Mouse (Mus musculus): Measurements from ENCODE around the gene Clmn. TPM values are rescaled to one million over a fixed set of nuclear protein-coding genes. Genes with fewer than 3 reads are reported as not detected.

Clmn gene
- polyA plus RNA-seq, 1 experiment from 2014 or later = 4.9 TPM

GRCm38 (mm10) chr12:104876053-104876452, 11.2 kb upstream of the Clmn start:
- ATAC-seq (replicated peaks; ENCODE audit: low FRiP score) = 0 out of 2 replicates have a peak, but pooled peaks have one; percentile 11
- WGBS = 52% methylated on average over 3 of the region's 3 CpGs

GRCm38 (mm10) chr12:104871987-104872386, 7.1 kb upstream of the Clmn start:
- Histone ChIP-seq H3K36me3 (no peaks in the 10 kb centered on the region), H3K4me3 (replicated peaks) (no peak overlapping the region), H3K9me3 (replicated peaks) (no peaks in the 10 kb centered on the region), H3K4me1 (no peaks in the 10 kb centered on the region), H3K4me2 (no peak overlapping the region), H3K9ac (no peak overlapping the region), H3K27me3 (no peaks in the 10 kb centered on the region), H3K27ac (no peak overlapping the region)
- 79% methylated on average over 6 of the region's 6 CpGs for WGBS
- ATAC-seq (replicated peaks; ENCODE audit: low FRiP score) = no peak

More at GRCm38 (mm10) chr12:104876053-104876452, 11.2 kb upstream of the Clmn start:
- Histone ChIP-seq H3K4me1 (no peaks in the 10 kb centered on the region), H3K9ac (no peak overlapping the region), H3K27me3 (no peaks in the 10 kb centered on the region), H3K27ac (no peak overlapping the region), H3K4me2 (no peak overlapping the region), H3K9me3 (replicated peaks) (no peaks in the 10 kb centered on the region), H3K4me3 (replicated peaks) (no peak overlapping the region), H3K36me3 (no peaks in the 10 kb centered on the region)

GRCm38 (mm10) chr12:104869737-104870136, 4.9 kb upstream of the Clmn start:
- H3K9ac ChIP-seq = no peak overlapping the region
- WGBS = 89% methylated on average over 3 of the region's 3 CpGs
- no peak overlapping the region for H3K4me2 ChIP-seq
- ATAC-seq (replicated peaks; ENCODE audit: low FRiP score) = no peak
- H3K9me3 ChIP-seq (replicated peaks) = no peaks in the 10 kb centered on the region
- H3K36me3 ChIP-seq = no peaks in the 10 kb centered on the region
- H3K27me3 ChIP-seq = no peaks in the 10 kb centered on the region
- H3K27ac ChIP-seq = no peak overlapping the region
- peaks cover 6% of the 10 kb centered on the region for H3K4me1 ChIP-seq
- no peak overlapping the region for H3K4me3 ChIP-seq (replicated peaks)

GRCm38 (mm10) chr12:104868430-104868829, 3.6 kb upstream of the Clmn start:
- Histone ChIP-seq H3K9me3 (replicated peaks) (no peaks in the 10 kb centered on the region), H3K9ac (no peak overlapping the region), H3K4me3 (replicated peaks) (no peak overlapping the region), H3K4me1 (peaks cover 16% of the 10 kb centered on the region), H3K27ac (no peak overlapping the region), H3K27me3 (no peaks in the 10 kb centered on the region), H3K36me3 (no peaks in the 10 kb centered on the region), H3K4me2 (no peak overlapping the region)
- whole genome bisulfite sequencing = 81% methylated on average over 3 of the region's 3 CpGs
- ATAC-seq (replicated peaks; ENCODE audit: low FRiP score) = no peak

- ATAC-seq (replicated peaks; ENCODE audit: low FRiP score) = no peak
- Histone ChIP-seq H3K4me3 (replicated peaks) (no peak overlapping the region), H3K27me3 (no peaks in the 10 kb centered on the region), H3K36me3 (no peaks in the 10 kb centered on the region), H3K4me1 (peaks cover 18% of the 10 kb centered on the region), H3K4me2 (no peak overlapping the region), H3K9ac (no peak overlapping the region), H3K9me3 (replicated peaks) (no peaks in the 10 kb centered on the region), H3K27ac (no peak overlapping the region)
- WGBS = 75% methylated on average over 6 of the region's 6 CpGs
Measured at GRCm38 (mm10) chr12:104867851-104868250, 3.0 kb upstream of the Clmn start.

- H3K9me3 ChIP-seq (replicated peaks) = no peaks in the 10 kb centered on the region
- WGBS = 0% methylated on average over 7 of the region's 10 CpGs
- no peak overlapping the region for H3K27ac ChIP-seq
- H3K4me2 ChIP-seq = peak overlapping the region; percentile 97
- peak overlapping the region; percentile 86 for H3K9ac ChIP-seq
- ATAC-seq (replicated peaks; ENCODE audit: low FRiP score) = peak; percentile 79
- peaks cover 22% of the 10 kb centered on the region for H3K4me1 ChIP-seq
- H3K4me3 ChIP-seq (replicated peaks) = peak overlapping the region; percentile 87
- H3K27me3 ChIP-seq = no peaks in the 10 kb centered on the region
- no peaks in the 10 kb centered on the region for H3K36me3 ChIP-seq
Measured at GRCm38 (mm10) chr12:104865166-104865535, 275 bp upstream of the Clmn start.

GRCm38 (mm10) chr12:104863653-104864052, 1.2 kb downstream of the Clmn start:
- Histone ChIP-seq H3K27me3 (no peaks in the 10 kb centered on the region), H3K36me3 (no peaks in the 10 kb centered on the region), H3K9ac (peak overlapping the region; percentile 86; the same call in 1 of the 2 replicates), H3K9me3 (replicated peaks) (no peaks in the 10 kb centered on the region), H3K27ac (peak overlapping the region; percentile 85; the same call in 1 of the 2 replicates), H3K4me2 (peak overlapping the region; percentile 97), H3K4me3 (replicated peaks) (peak overlapping the region; percentile 87), H3K4me1 (peaks cover 28% of the 10 kb centered on the region)
- ATAC-seq (replicated peaks; ENCODE audit: low FRiP score) = peak; percentile 71
- 72% methylated on average over 7 of the region's 7 CpGs for whole genome bisulfite sequencing

GRCm38 (mm10) chr12:104859140-104859539, 5.7 kb downstream of the Clmn start:
- no peaks in the 10 kb centered on the region for H3K9me3 ChIP-seq (replicated peaks)
- no peaks in the 10 kb centered on the region for H3K36me3 ChIP-seq
- no peak overlapping the region for H3K9ac ChIP-seq
- WGBS = 77% methylated on average over 7 of the region's 7 CpGs
- no peak for ATAC-seq (replicated peaks; ENCODE audit: low FRiP score)
- H3K27me3 ChIP-seq = no peaks in the 10 kb centered on the region
- H3K4me2 ChIP-seq = no peak overlapping the region
- H3K27ac ChIP-seq = no peak overlapping the region
- peaks cover 29% of the 10 kb centered on the region for H3K4me1 ChIP-seq
- H3K4me3 ChIP-seq (replicated peaks) = no peak overlapping the region

- Histone ChIP-seq H3K36me3 (no peaks in the 10 kb centered on the region), H3K9ac (no peak overlapping the region), H3K9me3 (replicated peaks) (no peaks in the 10 kb centered on the region), H3K4me2 (no peak overlapping the region), H3K4me3 (replicated peaks) (no peak overlapping the region), H3K27me3 (no peaks in the 10 kb centered on the region), H3K27ac (no peak overlapping the region), H3K4me1 (peaks cover 27% of the 10 kb centered on the region)
- 69% methylated on average over 5 of the region's 5 CpGs for WGBS
- ATAC-seq (replicated peaks; ENCODE audit: low FRiP score) = no peak
Measured at GRCm38 (mm10) chr12:104858732-104859131, 6.1 kb downstream of the Clmn start.

GRCm38 (mm10) chr12:104857614-104858013, 7.3 kb downstream of the Clmn start:
- 70% methylated on average over 10 of the region's 10 CpGs for WGBS
- Histone ChIP-seq H3K4me3 (replicated peaks) (no peak overlapping the region), H3K4me1 (peaks cover 25% of the 10 kb centered on the region), H3K4me2 (no peak overlapping the region), H3K36me3 (no peaks in the 10 kb centered on the region), H3K27me3 (no peaks in the 10 kb centered on the region), H3K9me3 (replicated peaks) (no peaks in the 10 kb centered on the region), H3K27ac (no peak overlapping the region), H3K9ac (no peak overlapping the region)
- no peak for ATAC-seq (replicated peaks; ENCODE audit: low FRiP score)

- 66% methylated on average over 3 of the region's 3 CpGs for WGBS
Measured at GRCm38 (mm10) chr12:104856540-104856939, 8.3 kb downstream of the Clmn start.

GRCm38 (mm10) chr12:104855548-104855947, 9.3 kb downstream of the Clmn start:
- 26% methylated on average over 7 of the region's 7 CpGs for WGBS
- H3K4me1 ChIP-seq = peaks cover 37% of the 10 kb centered on the region
- no peak overlapping the region for H3K27ac ChIP-seq
- no peaks in the 10 kb centered on the region for H3K36me3 ChIP-seq
- no peak overlapping the region for H3K9ac ChIP-seq
- no peak overlapping the region for H3K4me2 ChIP-seq
- ATAC-seq (replicated peaks; ENCODE audit: low FRiP score) = 0 out of 2 replicates have a peak, but pooled peaks have one; percentile 23
- no peaks in the 10 kb centered on the region for H3K9me3 ChIP-seq (replicated peaks)
- H3K27me3 ChIP-seq = no peaks in the 10 kb centered on the region
- H3K4me3 ChIP-seq (replicated peaks) = no peak overlapping the region

More at GRCm38 (mm10) chr12:104856540-104856939, 8.3 kb downstream of the Clmn start:
- Histone ChIP-seq H3K4me2 (no peak overlapping the region), H3K36me3 (no peaks in the 10 kb centered on the region), H3K9me3 (replicated peaks) (no peaks in the 10 kb centered on the region), H3K27me3 (no peaks in the 10 kb centered on the region), H3K9ac (no peak overlapping the region), H3K4me1 (peaks cover 31% of the 10 kb centered on the region), H3K27ac (no peak overlapping the region), H3K4me3 (replicated peaks) (no peak overlapping the region)
- no peak for ATAC-seq (replicated peaks; ENCODE audit: low FRiP score)

- WGBS = 88% methylated on average over 2 of the region's 2 CpGs
- H3K9ac ChIP-seq = no peak overlapping the region
- no peak for ATAC-seq (replicated peaks; ENCODE audit: low FRiP score)
- H3K4me1 ChIP-seq = peaks cover 37% of the 10 kb centered on the region
- no peaks in the 10 kb centered on the region for H3K27me3 ChIP-seq
- H3K9me3 ChIP-seq (replicated peaks) = no peaks in the 10 kb centered on the region
- no peak overlapping the region for H3K4me3 ChIP-seq (replicated peaks)
- no peak overlapping the region for H3K4me2 ChIP-seq
- H3K36me3 ChIP-seq = no peaks in the 10 kb centered on the region
- H3K27ac ChIP-seq = no peak overlapping the region
Measured at GRCm38 (mm10) chr12:104854826-104855225, 10.1 kb downstream of the Clmn start.
